Mouse (Mus musculus) forebrain, embryonic 11.5 days (tissue): Measurements from ENCODE around the gene Gpr19. TPM values are rescaled to one million over a fixed set of nuclear protein-coding genes. Genes with fewer than 3 reads are reported as not detected.

Experiments
- ATAC-seq: fragments of 200-750 bp; cut with Nextera tagmentation; replicated peaks from 2 replicates; pipeline ENCODE4 v1.8.0; 2017; ENCODE audit warnings: moderate TSS enrichment; ENCODE audit not compliant: low FRiP score
- DNase-seq: peaks from one replicate; pipeline ENCODE4 v3.0.0-alpha.2; 2017; ENCODE audit warnings: low spot score
- H3K27ac ChIP-seq: fragments of 300-500 bp; sonication (generic); 2 replicates; pipeline ENCODE4 v1.5.1; 2014; ENCODE audit warnings: low read depth, low read length
- H3K27me3 ChIP-seq: fragments of 300-500 bp; sonication (generic); 2 replicates; pipeline ENCODE4 v1.6.1; 2014; ENCODE audit warnings: mild to moderate bottlenecking, low read length, mixed read lengths; ENCODE audit not compliant: control insufficient read depth, insufficient read depth
- H3K36me3 ChIP-seq: fragments of 300-500 bp; sonication (generic); 2 replicates; pipeline ENCODE4 v1.6.1; 2014; ENCODE audit warnings: mild to moderate bottlenecking, low read length, moderate library complexity, mixed read lengths; ENCODE audit not compliant: control insufficient read depth, insufficient read depth
- H3K4me1 ChIP-seq: fragments of 300-500 bp; sonication (generic); replicated peaks from 2 replicates; pipeline ENCODE4 v1.6.1; 2014; ENCODE audit warnings: low read length, mixed read lengths; ENCODE audit not compliant: control insufficient read depth, insufficient read depth
- H3K4me2 ChIP-seq: fragments of 300-500 bp; sonication (generic); 2 replicates; pipeline ENCODE4 v1.6.1; 2014; ENCODE audit warnings: low read depth, mild to moderate bottlenecking, low read length, moderate library complexity, mixed read lengths; ENCODE audit not compliant: severe bottlenecking
- H3K4me3 ChIP-seq: fragments of 300-500 bp; sonication (generic); 2 replicates; pipeline ENCODE4 v1.5.1; 2014; ENCODE audit warnings: low read depth, low read length
- H3K9ac ChIP-seq: fragments of 300-500 bp; sonication (generic); 2 replicates; pipeline ENCODE4 v1.6.1; 2014; ENCODE audit warnings: low read length
- H3K9me3 ChIP-seq: fragments of 300-500 bp; sonication (generic); 2 replicates; pipeline ENCODE4 v1.6.1; 2016; ENCODE audit warnings: low read length, mixed read lengths; ENCODE audit not compliant: control insufficient read depth
- WGBS: fragments of 180-500 bp; shearing (Covaris S2); extraction: QIAGEN DNeasy Blood & Tissue Kit; methylation state at CpG from one replicate; pipeline ENCODE4 v1.1.7; 2014; 5-methylcytosine and 5-hydroxymethylcytosine counted together
- polyA plus RNA-seq: library from polyadenylated mRNA; unstranded; fragments of >200 nt; fragmentation: Nextera tagmentation; extraction: Ambion mirVana; gene quantifications from 2 replicates; pipeline ENCODE4 v1.2.1, GENCODE M21; 2014

Gene Gpr19
- polyA plus RNA-seq, 1 experiment from 2014 or later = 31.2 TPM

DNA sequence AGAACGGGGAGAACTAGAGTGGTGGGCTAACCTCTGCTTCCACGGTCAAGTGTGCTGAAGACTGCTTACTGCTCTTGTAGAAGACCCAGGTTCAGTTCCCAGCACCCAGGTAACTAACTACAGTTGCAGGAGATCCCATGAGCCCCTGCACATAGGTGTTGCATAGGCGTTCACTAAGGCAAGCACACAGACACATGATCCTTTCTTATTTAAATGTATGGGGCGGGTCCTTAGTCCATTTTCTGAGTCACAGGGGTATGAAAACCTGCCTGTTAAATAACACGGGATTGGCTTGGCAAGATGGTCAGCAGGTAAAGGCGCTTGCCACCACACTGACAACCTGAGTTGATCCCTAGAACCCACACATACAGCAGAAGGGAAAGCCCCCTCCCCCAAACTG lies 39.4 kb downstream of the Gpr19 start:
- no peaks in the 10 kb centered on the region for H3K36me3 ChIP-seq
- H3K4me2 ChIP-seq = no peak overlapping the region
- ATAC-seq (no peak), DNase-seq (no peak)
- no peaks in the 10 kb centered on the region for H3K27me3 ChIP-seq
- H3K27ac ChIP-seq = no peak overlapping the region
- WGBS = 89% methylated on average over 6 of the region's 6 CpGs
- H3K4me1 ChIP-seq = peaks cover 4% of the 10 kb centered on the region; the same call in 1 of the 2 replicates
- no peaks in the 10 kb centered on the region for H3K9me3 ChIP-seq
- H3K9ac ChIP-seq = no peak overlapping the region
- H3K4me3 ChIP-seq = no peak overlapping the region

DNA sequence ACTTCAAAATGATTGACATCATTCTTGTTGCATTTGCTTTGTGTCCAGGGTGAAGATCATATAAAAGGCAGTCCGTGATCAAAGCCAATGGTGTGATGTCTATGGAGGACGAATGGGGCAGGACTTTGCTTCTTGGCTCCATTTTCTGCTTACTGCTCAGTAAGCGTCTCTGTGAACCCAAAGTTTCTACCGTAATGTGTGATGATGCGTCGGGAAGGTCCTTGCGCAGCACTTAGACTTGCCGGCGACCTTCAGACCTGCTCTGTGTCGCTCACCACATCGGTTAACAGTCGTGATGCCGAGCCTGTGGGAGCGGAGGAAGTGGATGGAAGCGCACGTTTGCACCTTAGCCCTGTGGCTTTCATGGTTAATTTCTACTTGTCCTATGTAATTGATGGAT lies 42.5 kb downstream of the Gpr19 start:
- no peaks in the 10 kb centered on the region for H3K27me3 ChIP-seq
- no peak overlapping the region for H3K4me2 ChIP-seq
- no peak overlapping the region for H3K9ac ChIP-seq
- no peak overlapping the region for H3K27ac ChIP-seq
- ATAC-seq (no peak), DNase-seq (no peak)
- H3K36me3 ChIP-seq = no peaks in the 10 kb centered on the region
- 90% methylated on average over 16 of the region's 16 CpGs for WGBS
- no peak overlapping the region for H3K4me3 ChIP-seq
- no peaks in the 10 kb centered on the region for H3K9me3 ChIP-seq
- H3K4me1 ChIP-seq = no peaks in the 10 kb centered on the region

- no peak for ATAC-seq
- H3K9me3 ChIP-seq = no peaks in the 10 kb centered on the region
- H3K4me2 ChIP-seq = no peak overlapping the region
- H3K4me3 ChIP-seq = no peak overlapping the region
- H3K4me1 ChIP-seq = no peaks in the 10 kb centered on the region
- no peak for DNase-seq
- H3K9ac ChIP-seq = no peak overlapping the region
- WGBS = 80% methylated on average over 5 of the region's 5 CpGs
- no peaks in the 10 kb centered on the region for H3K36me3 ChIP-seq
- H3K27ac ChIP-seq = no peak overlapping the region
- H3K27me3 ChIP-seq = no peaks in the 10 kb centered on the region
Measured at GRCm38 (mm10) chr6:134854782-134855181, 43.6 kb downstream of the Gpr19 start.

DNA sequence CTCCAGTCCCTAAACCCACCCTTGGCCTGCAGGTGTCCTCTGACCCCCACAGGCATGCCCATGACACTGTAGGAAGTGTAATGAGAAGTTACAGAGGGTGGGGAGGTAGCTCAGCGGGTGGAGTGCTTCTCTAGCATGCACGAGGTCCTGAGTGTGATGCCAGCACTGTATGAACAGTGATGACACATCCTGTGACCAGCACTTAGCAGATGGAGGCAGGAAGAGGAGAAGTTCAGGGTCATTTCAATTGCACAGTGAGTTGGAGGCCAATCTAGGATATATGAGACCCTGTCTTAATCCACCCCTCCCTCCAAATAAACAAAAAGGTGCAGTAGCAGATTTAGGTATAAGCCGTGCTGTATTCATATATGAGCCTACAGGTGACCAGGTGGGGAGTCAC lies 48.4 kb downstream of the Gpr19 start:
- Histone ChIP-seq H3K4me2 (no peak overlapping the region), H3K36me3 (no peaks in the 10 kb centered on the region), H3K27me3 (no peaks in the 10 kb centered on the region), H3K9me3 (no peaks in the 10 kb centered on the region), H3K27ac (no peak overlapping the region), H3K9ac (no peak overlapping the region), H3K4me3 (no peak overlapping the region), H3K4me1 (no peaks in the 10 kb centered on the region)
- 82% methylated on average over 3 of the region's 3 CpGs for WGBS
- no peak for DNase-seq
- no peak for ATAC-seq

- H3K27ac ChIP-seq = no peak overlapping the region
- no peaks in the 10 kb centered on the region for H3K36me3 ChIP-seq
- no peaks in the 10 kb centered on the region for H3K9me3 ChIP-seq
- H3K4me3 ChIP-seq = no peak overlapping the region
- no peak overlapping the region for H3K9ac ChIP-seq
- 84% methylated on average over 2 of the region's 2 CpGs for WGBS
- ATAC-seq (no peak), DNase-seq (no peak)
- H3K27me3 ChIP-seq = no peaks in the 10 kb centered on the region
- no peak overlapping the region for H3K4me2 ChIP-seq
- no peaks in the 10 kb centered on the region for H3K4me1 ChIP-seq
Measured at GRCm38 (mm10) chr6:134849461-134849860, 48.9 kb downstream of the Gpr19 start.

GRCm38 (mm10) chr6:134848197-134848890 lies 50.0 kb downstream of the Gpr19 start:
- Histone ChIP-seq H3K27me3 (no peaks in the 10 kb centered on the region), H3K4me1 (no peaks in the 10 kb centered on the region), H3K9me3 (no peaks in the 10 kb centered on the region), H3K9ac (no peak overlapping the region), H3K4me3 (no peak overlapping the region), H3K36me3 (no peaks in the 10 kb centered on the region), H3K4me2 (no peak overlapping the region), H3K27ac (no peak overlapping the region)
- DNase-seq (peak; percentile 64), ATAC-seq (0 out of 2 replicates have a peak, but pooled peaks have one; percentile 55)
- WGBS = 79% methylated on average over 5 of the region's 5 CpGs

GRCm38 (mm10) chr6:134847550-134847949 lies 50.8 kb downstream of the Gpr19 start:
- Histone ChIP-seq H3K4me1 (no peaks in the 10 kb centered on the region), H3K36me3 (no peaks in the 10 kb centered on the region), H3K9me3 (no peaks in the 10 kb centered on the region), H3K27ac (no peak overlapping the region), H3K27me3 (no peaks in the 10 kb centered on the region), H3K9ac (no peak overlapping the region), H3K4me2 (no peak overlapping the region), H3K4me3 (no peak overlapping the region)
- ATAC-seq = no peak
- DNase-seq = no peak
- WGBS = 86% methylated on average over 4 of the region's 4 CpGs

- Histone ChIP-seq H3K9ac (no peak overlapping the region), H3K4me1 (no peaks in the 10 kb centered on the region), H3K9me3 (no peaks in the 10 kb centered on the region), H3K27me3 (no peaks in the 10 kb centered on the region), H3K27ac (no peak overlapping the region), H3K4me3 (no peak overlapping the region), H3K4me2 (no peak overlapping the region), H3K36me3 (no peaks in the 10 kb centered on the region)
- ATAC-seq = no peak
- WGBS = 74% methylated on average over 6 of the region's 6 CpGs
- DNase-seq = no peak
Measured at GRCm38 (mm10) chr6:134846308-134846707, 52.1 kb downstream of the Gpr19 start.

GRCm38 (mm10) chr6:134845726-134846125 lies 52.7 kb downstream of the Gpr19 start:
- Histone ChIP-seq H3K4me3 (no peak overlapping the region), H3K27me3 (no peaks in the 10 kb centered on the region), H3K36me3 (no peaks in the 10 kb centered on the region), H3K9me3 (no peaks in the 10 kb centered on the region), H3K4me1 (no peaks in the 10 kb centered on the region), H3K4me2 (no peak overlapping the region), H3K9ac (no peak overlapping the region), H3K27ac (no peak overlapping the region)
- WGBS = 81% methylated on average over 4 of the region's 4 CpGs
- DNase-seq (no peak), ATAC-seq (no peak)
